Mouse (Mus musculus): ENCODE data around the gene Gm17428.

DNA sequence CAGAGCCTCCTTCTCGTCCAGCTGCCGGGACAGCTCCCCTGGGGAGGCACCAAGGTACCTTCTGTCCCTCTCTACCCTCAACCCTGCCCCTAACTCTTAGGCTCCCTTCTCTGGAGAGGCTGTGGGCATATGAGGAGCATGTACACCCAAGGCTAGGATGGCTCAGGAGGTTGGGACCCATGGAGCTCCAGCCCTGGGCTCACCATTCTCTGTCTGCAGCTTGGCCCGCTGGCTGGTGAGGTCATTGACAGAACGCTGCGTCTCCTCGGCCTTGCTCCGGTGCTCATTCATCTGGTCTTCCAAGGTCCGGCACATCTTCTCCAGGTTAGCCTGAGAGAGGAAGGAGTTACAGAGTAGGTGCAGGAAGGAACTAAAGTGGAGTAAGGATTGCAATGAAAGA is 1.9 kb downstream of the Gm17428 start:
- TF ChIP-seq POLR2A (IDR thresholded peaks at IDR 0.05; ENCODE audit: borderline replicate concordance, control insufficient read depth, low read depth, low read length) (no peak), CTCF (IDR thresholded peaks at IDR 0.05; ENCODE audit: control insufficient read depth, insufficient read depth, low read length) (no peak)
